Mouse (Mus musculus) liver, postnatal 0 days (tissue): ENCODE results near the gene Dscam.

Source experiments
- CTCF ChIP-seq: sonication (generic); IDR thresholded peaks from 2 replicates; pipeline ENCODE4 v1.5.1; 2016; ENCODE audit warnings: antibody characterized with exemption, low read depth
- EP300 ChIP-seq: IDR thresholded peaks from 2 replicates; pipeline ENCODE4 v1.6.1; 2016; ENCODE audit warnings: antibody characterized with exemption, low read depth, mild to moderate bottlenecking

DNA sequence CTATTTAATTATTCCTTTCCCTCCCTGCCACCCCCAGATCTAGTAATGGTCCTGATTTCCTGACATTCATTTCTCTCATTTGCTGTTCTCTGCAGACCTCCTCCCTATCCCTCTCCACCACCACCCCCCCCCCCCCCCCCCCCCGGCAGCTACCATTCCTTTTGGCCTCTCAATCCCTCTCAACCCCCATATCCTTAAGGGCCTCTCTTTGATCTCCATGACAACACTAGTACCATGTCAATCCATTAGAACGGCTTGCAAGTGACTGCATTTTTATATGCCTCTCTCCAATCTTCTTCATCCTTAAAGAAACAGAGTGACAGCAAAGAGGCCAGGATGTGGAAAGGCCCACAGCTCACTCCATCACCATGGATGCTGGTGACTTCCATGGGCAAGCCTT, 480.5 kb downstream of the Dscam start:
- TF ChIP-seq CTCF (no peak), EP300 (no peak)
